Mouse (Mus musculus) T-cell, adult 2 months (primary cell): ENCODE measurements around the gene Srp9.

Experiments
- DNase-seq: peaks from one replicate; pipeline ENCODE4 v3.0.0; 2022; ENCODE audit warnings: low spot score

Srp9 gene

GRCm38 (mm10) chr1:182107251-182107650, 17.3 kb upstream of the Srp9 start:
- DNase-seq, result no peak

GRCm38 (mm10) chr1:182108397-182109099, 16.0 kb upstream of the Srp9 start:
- DNase-seq, result peak; percentile 11

- no peak for DNase-seq
Observed at GRCm38 (mm10) chr1:182110185-182110584, 14.4 kb upstream of the Srp9 start.

GRCm38 (mm10) chr1:182110708-182111385, 13.7 kb upstream of the Srp9 start:
- DNase-seq, result no peak

- no peak for DNase-seq
Observed at GRCm38 (mm10) chr1:182111386-182112317, 12.9 kb upstream of the Srp9 start.

GRCm38 (mm10) chr1:182112385-182112784, 12.2 kb upstream of the Srp9 start:
- no peak for DNase-seq

- no peak for DNase-seq
Observed at GRCm38 (mm10) chr1:182113131-182113530, 11.4 kb upstream of the Srp9 start.

GRCm38 (mm10) chr1:182113587-182114500, 10.7 kb upstream of the Srp9 start:
- DNase-seq, result no peak

DNA sequence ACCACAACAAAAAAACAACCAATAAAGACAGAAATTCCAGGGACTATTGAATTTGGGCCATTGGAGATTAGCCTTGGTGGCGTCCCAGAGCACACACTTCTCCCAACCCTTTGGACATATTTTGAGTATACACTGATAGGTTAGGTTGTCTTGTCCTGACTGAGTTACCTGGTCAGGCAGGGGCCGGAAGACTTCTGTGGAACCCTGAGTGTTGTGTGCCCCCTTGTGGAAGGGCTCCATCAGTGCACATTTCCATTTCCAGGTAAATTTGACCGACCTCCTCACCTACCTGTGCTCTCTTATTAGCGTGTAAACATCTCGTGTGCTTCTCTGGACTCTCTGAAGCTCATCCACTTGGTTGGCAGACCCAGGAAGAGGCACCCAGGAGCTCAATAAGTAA, 9.3 kb upstream of the Srp9 start:
- peak; percentile 24 for DNase-seq

GRCm38 (mm10) chr1:182115651-182116408, 8.7 kb upstream of the Srp9 start:
- no peak for DNase-seq

- no peak for DNase-seq
Observed at GRCm38 (mm10) chr1:182122413-182122812, 2.1 kb upstream of the Srp9 start.

GRCm38 (mm10) chr1:182124924-182125368, 409 bp downstream of the Srp9 start:
- DNase-seq, result peak; percentile 87

DNA sequence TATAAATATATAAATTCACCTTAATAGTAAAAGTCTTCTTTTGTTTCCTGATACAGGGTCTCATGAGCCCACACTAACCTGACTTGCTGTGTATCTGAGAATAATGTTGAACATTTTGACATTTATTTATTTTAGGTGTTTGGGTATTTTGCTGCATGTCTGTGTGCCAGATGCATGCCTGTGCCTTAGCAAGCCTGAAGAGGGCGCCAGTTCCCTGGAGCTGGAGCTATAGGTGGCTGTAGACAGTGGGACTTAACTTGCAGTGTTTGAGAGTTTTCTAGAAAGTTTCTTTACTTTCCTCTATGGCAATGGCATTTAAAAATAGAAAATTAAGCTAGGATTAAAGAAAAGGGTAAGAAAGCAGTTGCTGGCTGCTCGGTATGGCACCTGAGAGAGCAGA, 6.3 kb downstream of the Srp9 start:
- DNase-seq, result peak; percentile 41

DNA sequence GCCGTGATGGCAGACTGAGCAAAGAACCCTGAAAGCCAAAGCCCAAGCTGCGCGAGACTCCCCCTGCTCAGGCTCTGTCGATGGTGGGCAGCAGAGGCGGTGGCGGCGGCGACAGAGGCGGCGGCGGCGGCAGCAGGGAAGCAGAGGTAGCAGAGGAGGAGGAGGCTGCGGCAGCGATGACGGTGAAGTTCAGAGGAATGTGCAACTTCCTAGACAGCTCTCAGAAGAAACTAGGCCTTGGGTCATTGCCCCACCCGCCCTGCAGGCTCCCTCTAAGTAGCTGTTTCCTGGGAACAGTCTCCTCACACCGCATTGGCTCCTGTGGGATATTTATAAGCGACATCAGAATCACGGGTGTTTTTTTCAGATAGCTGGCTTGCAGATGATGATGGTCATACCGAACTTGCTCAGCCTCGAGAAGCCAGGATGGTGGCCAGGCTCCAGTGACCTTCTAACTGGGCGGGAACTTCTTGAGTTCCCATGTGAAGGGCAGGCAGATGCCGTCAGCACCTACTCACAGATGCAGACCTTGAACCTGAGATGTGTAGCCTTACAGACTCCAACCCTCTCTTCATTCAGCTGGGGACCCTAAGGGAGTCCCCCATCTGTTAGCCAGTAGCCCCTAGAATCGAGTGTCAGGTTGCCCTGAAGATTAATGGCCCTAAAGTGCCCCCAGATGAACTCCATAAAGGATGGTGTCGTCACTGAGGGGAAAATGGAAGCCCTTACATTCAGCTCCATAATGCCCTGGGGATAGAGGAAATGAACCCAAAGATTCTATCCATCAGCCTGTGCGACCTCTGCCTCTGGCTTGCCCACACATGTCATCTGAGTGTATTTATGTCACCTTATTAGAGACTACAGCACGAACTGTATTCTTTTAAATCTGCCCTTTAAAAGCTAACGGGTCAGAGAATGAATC, 12.9 kb downstream of the Srp9 start:
- DNase-seq, result no peak

DNA sequence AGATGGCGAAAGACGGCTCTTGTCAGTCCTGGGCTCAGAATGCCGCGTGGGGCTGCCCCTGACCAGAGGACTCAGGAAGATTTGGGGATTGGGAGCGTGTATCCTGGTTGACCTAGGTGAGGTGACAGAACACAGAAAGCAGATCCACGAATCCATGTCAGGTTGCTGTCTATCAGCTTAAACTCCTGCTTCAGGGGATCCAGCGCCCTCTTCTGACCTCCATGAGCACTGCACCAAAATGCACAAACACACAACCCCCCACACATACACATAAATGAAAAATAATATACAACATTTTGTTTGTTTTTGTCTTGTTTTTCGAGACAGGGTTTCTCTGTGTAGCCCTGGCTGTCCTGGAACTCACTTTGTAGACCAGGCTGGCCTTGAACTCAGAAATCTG, 13.6 kb downstream of the Srp9 start:
- DNase-seq, result no peak

DNA sequence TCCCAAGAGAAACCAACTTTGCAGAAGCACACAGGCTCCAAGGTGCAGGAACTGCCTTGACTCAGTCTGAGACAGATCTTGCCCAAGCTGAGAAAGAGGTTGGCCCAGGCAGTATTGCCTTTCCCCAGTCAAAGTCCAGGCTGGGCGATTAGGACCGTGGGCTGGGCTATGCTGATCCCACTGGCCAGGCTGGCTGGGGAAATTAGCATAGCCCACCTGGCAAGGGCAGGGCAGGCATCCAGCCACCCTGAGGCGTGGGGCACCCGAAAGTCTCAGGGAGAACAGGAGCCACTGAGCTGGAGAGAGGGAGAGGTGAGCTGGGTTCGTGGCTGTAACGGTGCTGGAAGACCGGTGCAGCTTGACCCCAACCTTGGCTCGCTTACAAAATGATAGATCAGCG, 15.4 kb downstream of the Srp9 start:
- DNase-seq, result no peak

DNA sequence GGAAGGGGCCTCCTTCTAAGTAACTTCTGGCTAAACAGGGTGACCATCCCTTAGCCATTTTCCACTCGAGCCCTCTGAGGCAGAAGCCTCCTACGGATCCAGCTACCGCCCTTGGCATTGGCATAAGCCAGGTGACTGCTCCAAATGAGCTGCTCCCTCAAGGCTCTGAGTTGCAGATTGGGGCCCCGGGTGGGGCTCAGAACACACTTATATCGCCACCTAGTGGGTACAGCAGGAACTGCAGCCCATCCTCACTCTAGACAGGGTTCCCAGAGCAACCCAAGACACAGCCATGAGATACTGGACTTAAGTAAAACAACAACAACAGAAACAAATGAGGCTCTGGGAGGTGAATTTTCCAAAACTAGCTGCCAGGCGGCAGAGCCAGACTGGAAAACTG, 15.8 kb downstream of the Srp9 start:
- DNase-seq, result peak; percentile 68

DNA sequence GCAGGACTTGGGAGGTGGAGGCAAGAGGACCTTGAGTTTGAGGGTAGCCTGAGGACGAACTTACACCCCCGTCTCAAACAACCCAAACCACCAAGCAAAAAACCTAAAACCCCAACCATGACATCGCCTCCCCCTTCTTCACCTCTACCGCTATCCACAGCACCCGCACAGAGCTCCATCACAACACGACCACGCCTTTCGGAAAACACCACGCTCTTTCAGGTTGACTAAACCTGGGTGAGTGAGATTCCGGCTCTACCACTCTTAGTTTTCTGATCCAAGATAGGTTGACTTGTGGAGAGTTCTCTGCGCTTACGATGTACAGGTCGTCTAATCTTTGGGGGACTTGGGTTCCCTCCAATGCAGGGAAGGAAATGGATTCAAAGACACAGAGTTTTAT, 18.2 kb downstream of the Srp9 start:
- DNase-seq, result no peak

GRCm38 (mm10) chr1:182143288-182143687, 18.8 kb downstream of the Srp9 start:
- peak; percentile 19 for DNase-seq

DNA sequence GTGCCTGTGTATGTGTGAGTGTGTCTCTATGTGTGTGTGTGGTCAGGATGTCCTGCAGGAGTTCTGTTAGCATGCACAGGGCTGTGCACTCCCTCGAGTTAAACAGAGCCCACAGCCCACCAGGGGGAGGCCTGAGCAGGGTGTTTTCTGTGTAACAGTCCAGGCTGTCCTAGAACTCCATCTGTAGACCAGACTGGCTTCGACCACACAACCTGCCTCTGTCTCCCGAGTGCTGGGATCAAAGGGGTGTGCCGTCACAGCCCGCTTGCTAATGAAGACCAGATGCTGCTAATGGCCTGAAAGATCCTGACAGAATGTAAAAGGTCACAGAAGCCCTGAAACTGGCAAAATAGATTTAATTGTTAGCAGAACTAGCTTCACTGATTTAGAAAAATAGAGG, 21.0 kb downstream of the Srp9 start:
- DNase-seq, result no peak
